Mouse (Mus musculus) erythroblast, embryonic 14.5 days (primary cell): ENCODE data around the gene Psmc3.

Experiments used
- GATA1 ChIP-seq: IDR thresholded peaks from 2 replicates; pipeline ENCODE4 v1.6.1; 2012; ENCODE audit warnings: low read length, inconsistent platforms, mixed read lengths
- TAL1 ChIP-seq: IDR thresholded peaks from 3 replicates; pipeline ENCODE4 v1.6.1; 2012; ENCODE audit warnings: low read length, inconsistent platforms, mixed read lengths

DNA sequence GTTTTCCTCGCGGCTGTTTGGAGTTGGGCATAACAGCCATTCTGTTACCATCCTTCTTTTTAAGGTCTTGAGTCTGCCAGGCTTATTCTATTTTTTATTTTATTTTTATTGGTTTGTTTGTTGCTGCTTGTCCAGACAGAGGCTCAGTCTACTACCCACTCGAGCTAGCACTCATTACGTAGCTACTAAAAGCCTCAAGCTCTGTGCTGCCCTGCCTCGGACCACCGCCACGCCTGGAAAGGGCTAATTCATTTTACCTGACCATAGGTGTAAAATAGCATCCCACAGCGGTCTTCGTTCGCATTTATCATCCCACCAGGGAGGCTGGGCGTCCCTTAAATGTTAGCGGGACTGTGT lies 24.1 kb downstream of the Psmc3 start:
- TF ChIP-seq GATA1: no peak
- no peak for TF ChIP-seq TAL1
